Mouse (Mus musculus): ENCODE measurements at regions not wholly inside any gene's neighbourhood (a gene's known extent, or its start where the extent isn't known, plus 50 kb on each side); places are given as distances from the start of the nearest gene placed in this dataset.

- Histone ChIP-seq H3K9me3 (ENCODE audit: low read length) (no peaks in the 10 kb centered on the region), H3K4me1 (ENCODE audit: insufficient read depth, low read depth, low read length) (no peaks in the 10 kb centered on the region), H3K4me2 (replicated peaks; ENCODE audit: low read depth, low read length) (no peak overlapping the region), H3K36me3 (ENCODE audit: insufficient read depth, low read length) (no peaks in the 10 kb centered on the region), H3K27ac (ENCODE audit: low read length) (peak overlapping the region; percentile 16), H3K9ac (replicated peaks; ENCODE audit: low read depth) (no peak overlapping the region), H3K4me3 (ENCODE audit: low read depth, low read length) (no peak overlapping the region), H3K27me3 (replicated peaks; ENCODE audit: insufficient read depth, low read length) (no peaks in the 10 kb centered on the region)
- WGBS, result 54% methylated on average over 5 of the region's 5 CpGs
- TF ChIP-seq CTCF (IDR thresholded peaks at IDR 0.05) (no peak), EP300 (IDR thresholded peaks at IDR 0.05) (peak; percentile 56; the same call in 1 of the 2 replicates)
- DNase-seq (ENCODE audit: low spot score) (peak; percentile 79), ATAC-seq (peak; percentile 88)
Observed at GRCm38 (mm10) chr4:105987963-105988602, 198.4 kb downstream of the Gm12728 start.

- Histone ChIP-seq H3K4me1 (ENCODE audit: insufficient read depth, low read depth, low read length) (0 out of 2 replicates have a peak, but pooled peaks cover 1% of the 10 kb centered on the region), H3K27ac (ENCODE audit: low read length) (peak overlapping the region; percentile 54), H3K27me3 (replicated peaks; ENCODE audit: insufficient read depth, low read length) (no peaks in the 10 kb centered on the region), H3K9ac (replicated peaks; ENCODE audit: low read depth) (no peak overlapping the region), H3K9me3 (ENCODE audit: low read length) (no peaks in the 10 kb centered on the region), H3K36me3 (ENCODE audit: insufficient read depth, low read length) (no peaks in the 10 kb centered on the region), H3K4me2 (replicated peaks; ENCODE audit: low read depth, low read length) (no peak overlapping the region), H3K4me3 (ENCODE audit: low read depth, low read length) (no peak overlapping the region)
- ATAC-seq, result no peak
- TF ChIP-seq EP300 (IDR thresholded peaks at IDR 0.05) (peak; percentile 21; the same call in 1 of the 2 replicates), CTCF (IDR thresholded peaks at IDR 0.05) (peak; percentile 38)
- WGBS, result 59% methylated on average over 6 of the region's 6 CpGs
- peak; percentile 77 for DNase-seq (ENCODE audit: low spot score)
Observed at GRCm38 (mm10) chr4:105992581-105993127, 203.0 kb downstream of the Gm12728 start.

GRCm38 (mm10) chr4:105994390-105994798 lies 204.7 kb downstream of the Gm12728 start:
- Histone ChIP-seq H3K9me3 (ENCODE audit: low read length) (no peaks in the 10 kb centered on the region), H3K27me3 (replicated peaks; ENCODE audit: insufficient read depth, low read length) (no peaks in the 10 kb centered on the region), H3K27ac (ENCODE audit: low read length) (peak overlapping the region; percentile 57; the same call in 1 of the 2 replicates), H3K4me2 (replicated peaks; ENCODE audit: low read depth, low read length) (no peak overlapping the region), H3K36me3 (ENCODE audit: insufficient read depth, low read length) (no peaks in the 10 kb centered on the region), H3K4me1 (ENCODE audit: insufficient read depth, low read depth, low read length) (peaks cover 6% of the 10 kb centered on the region; the same call in 1 of the 2 replicates), H3K9ac (replicated peaks; ENCODE audit: low read depth) (no peak overlapping the region), H3K4me3 (ENCODE audit: low read depth, low read length) (no peak overlapping the region)
- DNase-seq (ENCODE audit: low spot score), result no peak
- WGBS, result 74% methylated on average over 14 of the region's 14 CpGs
- ATAC-seq, result no peak
- TF ChIP-seq CTCF (IDR thresholded peaks at IDR 0.05), result no peak
- no peak for TF ChIP-seq EP300 (IDR thresholded peaks at IDR 0.05)

GRCm38 (mm10) chr4:105996060-105996459 lies 206.4 kb downstream of the Gm12728 start:
- Histone ChIP-seq H3K36me3 (ENCODE audit: insufficient read depth, low read length) (no peaks in the 10 kb centered on the region), H3K4me2 (replicated peaks; ENCODE audit: low read depth, low read length) (no peak overlapping the region), H3K9me3 (ENCODE audit: low read length) (no peaks in the 10 kb centered on the region), H3K9ac (replicated peaks; ENCODE audit: low read depth) (no peak overlapping the region), H3K4me1 (ENCODE audit: insufficient read depth, low read depth, low read length) (peaks cover 6% of the 10 kb centered on the region; the same call in 1 of the 2 replicates), H3K27me3 (replicated peaks; ENCODE audit: insufficient read depth, low read length) (no peaks in the 10 kb centered on the region), H3K4me3 (ENCODE audit: low read depth, low read length) (no peak overlapping the region), H3K27ac (ENCODE audit: low read length) (peak overlapping the region; percentile 55)
- DNase-seq (ENCODE audit: low spot score) (no peak), ATAC-seq (no peak)
- no peak for TF ChIP-seq CTCF (IDR thresholded peaks at IDR 0.05)
- 39% methylated on average over 4 of the region's 4 CpGs for WGBS

- H3K4me2 ChIP-seq (replicated peaks; ENCODE audit: low read depth, low read length), result no peak overlapping the region
- 60% methylated on average over 3 of the region's 3 CpGs for WGBS
- peaks cover 6% of the 10 kb centered on the region; the same call in 1 of the 2 replicates for H3K4me1 ChIP-seq (ENCODE audit: insufficient read depth, low read depth, low read length)
- peak; percentile 93 for TF ChIP-seq EP300 (IDR thresholded peaks at IDR 0.05)
- TF ChIP-seq CTCF (IDR thresholded peaks at IDR 0.05), result no peak
- ATAC-seq, result peak; percentile 91
- no peak overlapping the region for H3K9ac ChIP-seq (replicated peaks; ENCODE audit: low read depth)
- H3K27ac ChIP-seq (ENCODE audit: low read length), result peak overlapping the region; percentile 51
- H3K9me3 ChIP-seq (ENCODE audit: low read length), result no peaks in the 10 kb centered on the region
- no peak overlapping the region for H3K4me3 ChIP-seq (ENCODE audit: low read depth, low read length)
- DNase-seq (ENCODE audit: low spot score), result peak; percentile 87
- H3K27me3 ChIP-seq (replicated peaks; ENCODE audit: insufficient read depth, low read length), result no peaks in the 10 kb centered on the region
- no peaks in the 10 kb centered on the region for H3K36me3 ChIP-seq (ENCODE audit: insufficient read depth, low read length)
Observed at GRCm38 (mm10) chr4:105996893-105997630, 207.4 kb downstream of the Gm12728 start.

GRCm38 (mm10) chr4:106002516-106002915 lies 212.8 kb downstream of the Gm12728 start:
- no peaks in the 10 kb centered on the region for H3K9me3 ChIP-seq (ENCODE audit: low read length)
- no peak overlapping the region for H3K4me2 ChIP-seq (replicated peaks; ENCODE audit: low read depth, low read length)
- H3K4me1 ChIP-seq (ENCODE audit: insufficient read depth, low read depth, low read length), result peaks cover 6% of the 10 kb centered on the region; the same call in 1 of the 2 replicates
- no peak overlapping the region for H3K4me3 ChIP-seq (ENCODE audit: low read depth, low read length)
- H3K27ac ChIP-seq (ENCODE audit: low read length), result no peak overlapping the region
- H3K36me3 ChIP-seq (ENCODE audit: insufficient read depth, low read length), result no peaks in the 10 kb centered on the region
- ATAC-seq, result no peak
- TF ChIP-seq EP300 (IDR thresholded peaks at IDR 0.05), result no peak
- no peak for TF ChIP-seq CTCF (IDR thresholded peaks at IDR 0.05)
- WGBS, result 81% methylated on average over 3 of the region's 3 CpGs
- no peaks in the 10 kb centered on the region for H3K27me3 ChIP-seq (replicated peaks; ENCODE audit: insufficient read depth, low read length)
- H3K9ac ChIP-seq (replicated peaks; ENCODE audit: low read depth), result no peak overlapping the region
- DNase-seq (ENCODE audit: low spot score), result no peak
